Mouse (Mus musculus): ENCODE results near the gene Cryz. TPM values are rescaled to one million over a fixed set of nuclear protein-coding genes. Genes with fewer than 3 reads are reported as not detected.

Gene Cryz
- total RNA-seq, 2 experiments from 2014 or later, result 20.5 to 23.2 TPM

DNA sequence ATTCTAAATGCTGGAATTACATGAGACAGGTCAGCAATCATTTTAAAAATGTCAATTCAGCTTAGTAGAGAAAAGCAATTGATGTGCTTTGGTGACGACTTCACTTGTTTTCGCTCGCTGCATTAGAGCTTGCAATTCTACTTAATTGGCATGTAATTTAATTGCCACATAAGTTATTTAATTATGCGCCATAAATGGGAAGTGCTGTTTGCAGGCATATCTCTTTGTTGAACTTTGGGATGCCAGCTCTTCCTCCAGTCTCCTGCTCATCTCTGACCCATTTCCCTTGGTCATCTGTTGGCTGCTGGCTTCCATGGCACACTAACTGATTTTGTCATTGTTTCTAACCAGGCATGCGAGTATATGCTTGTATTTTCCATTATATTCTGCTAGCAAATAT, 36.6 kb downstream of the Cryz start:
- DNase-seq (ENCODE audit: low spot score in 2 of 2), result no peak
- Histone ChIP-seq H3K4me3 (no peak overlapping the region), H3K27ac (no peak overlapping the region)
- TF ChIP-seq CTCF (conservative IDR thresholded peaks at IDR 0.05), result no peak

DNA sequence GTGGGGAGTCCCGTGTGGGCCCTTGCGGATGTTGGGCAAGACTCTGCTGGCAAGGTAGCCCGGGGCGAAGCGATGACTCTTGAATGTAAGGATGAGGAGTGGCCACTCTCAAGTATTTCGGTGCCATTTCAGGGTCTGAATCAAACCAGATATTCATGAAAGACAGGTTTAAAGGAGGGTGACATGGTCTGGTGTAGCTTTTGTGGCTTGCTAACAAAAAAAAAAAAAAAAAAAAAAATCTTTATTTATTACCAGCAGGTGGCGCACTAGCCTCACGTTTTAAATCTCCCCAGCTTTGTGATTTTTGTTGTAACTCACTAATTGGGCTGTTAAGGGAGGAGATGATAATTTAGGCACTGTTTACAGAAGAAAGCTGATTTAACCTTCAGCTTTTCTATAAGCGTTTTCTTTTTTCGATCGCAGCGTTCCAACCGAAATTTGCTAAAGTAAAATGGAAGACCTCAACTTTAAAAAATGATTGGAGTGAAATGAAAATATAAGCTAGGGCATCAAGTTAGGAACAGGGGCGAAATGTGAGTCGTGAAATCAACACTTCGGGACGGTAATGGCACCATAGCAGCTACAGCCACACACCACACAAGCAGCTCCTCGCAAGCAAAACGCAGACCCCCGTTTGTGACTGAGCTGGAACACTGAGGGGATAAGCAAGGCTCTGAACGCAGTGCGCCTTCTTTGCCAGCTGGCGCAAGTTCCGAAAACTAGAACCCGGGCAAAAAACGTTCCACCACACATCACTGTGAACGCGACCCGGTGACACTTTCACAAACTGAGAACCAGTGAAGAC, 50.3 kb downstream of the Cryz start:
- TF ChIP-seq CTCF (conservative IDR thresholded peaks at IDR 0.05), result peak; percentile 78
- H3K4me3 ChIP-seq, result peak overlapping the region; percentile 57
- H3K27ac ChIP-seq, result peak overlapping the region; percentile 76
- peak in 1 of 2 experiments; percentile 23 for DNase-seq (ENCODE audit: low spot score in 2 of 2)

DNA sequence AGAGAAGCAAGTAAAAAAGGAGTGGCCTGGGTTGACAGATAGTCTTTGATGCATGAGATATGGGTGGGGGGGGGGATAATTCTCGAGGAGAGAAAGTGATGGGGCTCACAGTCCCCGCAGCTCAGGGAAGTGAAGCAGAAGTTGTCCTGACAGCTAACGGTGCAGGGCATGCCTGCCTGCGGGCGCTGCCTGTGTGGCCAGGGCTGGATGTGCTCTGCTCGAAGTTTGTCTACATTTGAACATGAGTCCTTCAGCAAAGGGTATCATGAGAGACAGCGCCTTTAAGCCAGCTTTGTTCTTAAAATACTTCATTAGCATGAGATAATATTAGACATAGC, 50.9 kb downstream of the Cryz start:
- TF ChIP-seq CTCF (conservative IDR thresholded peaks at IDR 0.05), result no peak
- Histone ChIP-seq H3K4me3 (peak overlapping the region; percentile 57), H3K27ac (peak overlapping the region; percentile 76)
- no peak for DNase-seq (ENCODE audit: low spot score in 2 of 2)

DNA sequence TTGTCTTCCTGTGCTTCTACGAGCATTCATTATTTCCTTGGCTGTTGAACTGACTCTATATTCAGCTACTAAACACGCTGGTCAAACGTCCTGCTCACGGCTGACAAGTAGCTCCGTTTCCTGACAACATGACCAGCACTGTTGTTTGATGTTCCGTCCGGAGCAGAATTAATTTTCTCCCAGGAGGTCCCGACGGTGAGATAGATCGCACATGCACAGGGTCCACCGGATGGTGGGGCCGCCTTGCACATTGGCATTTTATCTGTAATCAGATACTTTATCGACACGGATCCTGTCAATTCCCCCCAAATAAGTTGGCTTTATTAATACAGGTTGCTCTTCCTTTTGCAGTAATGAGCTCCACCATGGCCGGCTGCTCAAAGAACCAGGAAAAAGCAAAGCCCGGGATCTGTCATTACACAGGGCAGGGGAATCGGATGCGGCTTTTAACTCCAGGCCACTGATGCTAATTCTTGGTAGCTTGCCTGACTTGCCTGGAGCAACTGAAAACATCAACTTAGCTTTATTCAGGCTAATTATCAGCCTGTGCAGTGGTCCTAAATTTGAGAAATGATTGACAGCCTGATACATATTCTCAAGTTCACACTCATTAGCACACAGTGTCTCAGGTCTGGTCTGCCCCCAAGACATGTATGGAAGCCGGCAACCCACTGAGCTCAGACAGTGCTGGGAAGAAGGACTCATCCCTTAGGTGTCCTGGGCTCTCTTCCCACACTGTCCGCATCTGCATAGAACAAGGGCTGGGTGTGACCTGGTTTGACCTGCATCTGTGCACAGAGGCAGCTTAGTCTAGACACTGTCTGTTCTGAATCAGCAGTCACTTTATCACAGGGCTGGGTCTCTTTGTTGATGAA, 53.1 kb downstream of the Cryz start:
- Histone ChIP-seq H3K27ac (no peak overlapping the region), H3K4me3 (no peak overlapping the region)
- no peak for TF ChIP-seq CTCF (conservative IDR thresholded peaks at IDR 0.05)
- no peak for DNase-seq (ENCODE audit: low spot score in 2 of 2)

DNA sequence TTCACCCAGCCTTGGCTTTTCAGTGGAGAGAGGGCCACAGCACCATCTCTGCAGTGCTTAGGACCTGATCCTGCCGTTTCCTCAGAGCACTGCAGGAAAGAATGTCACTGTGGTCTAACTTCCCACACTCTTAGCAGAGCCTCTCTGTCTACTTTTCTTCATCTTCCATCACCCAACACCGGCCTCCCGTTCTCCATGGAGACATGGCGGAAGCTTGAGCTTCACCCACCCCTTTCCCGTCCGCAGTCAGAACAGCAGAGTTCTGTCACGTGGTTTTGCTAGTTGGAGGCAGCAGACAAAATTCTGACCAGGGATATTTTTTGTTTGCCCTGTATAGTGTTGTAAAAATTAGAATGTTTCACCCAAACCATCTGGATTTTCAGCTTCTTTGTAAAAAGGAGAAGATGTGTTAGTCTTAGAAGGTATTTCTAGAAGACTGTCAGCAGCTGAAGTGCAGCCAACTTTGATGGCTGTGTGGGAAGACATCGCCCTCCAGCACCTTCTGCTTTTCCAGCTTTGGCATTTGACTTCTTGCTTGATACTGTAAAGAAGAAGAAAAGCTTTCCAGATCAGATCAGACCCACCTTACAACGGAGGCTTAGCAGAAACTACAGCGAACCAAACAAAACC, 54.8 kb downstream of the Cryz start:
- no peak for TF ChIP-seq CTCF (conservative IDR thresholded peaks at IDR 0.05)
- DNase-seq (ENCODE audit: low spot score in 2 of 2), result no peak
- Histone ChIP-seq H3K4me3 (no peak overlapping the region), H3K27ac (0 out of 2 replicates have a peak overlapping the region, but pooled peaks have one; percentile 3)

DNA sequence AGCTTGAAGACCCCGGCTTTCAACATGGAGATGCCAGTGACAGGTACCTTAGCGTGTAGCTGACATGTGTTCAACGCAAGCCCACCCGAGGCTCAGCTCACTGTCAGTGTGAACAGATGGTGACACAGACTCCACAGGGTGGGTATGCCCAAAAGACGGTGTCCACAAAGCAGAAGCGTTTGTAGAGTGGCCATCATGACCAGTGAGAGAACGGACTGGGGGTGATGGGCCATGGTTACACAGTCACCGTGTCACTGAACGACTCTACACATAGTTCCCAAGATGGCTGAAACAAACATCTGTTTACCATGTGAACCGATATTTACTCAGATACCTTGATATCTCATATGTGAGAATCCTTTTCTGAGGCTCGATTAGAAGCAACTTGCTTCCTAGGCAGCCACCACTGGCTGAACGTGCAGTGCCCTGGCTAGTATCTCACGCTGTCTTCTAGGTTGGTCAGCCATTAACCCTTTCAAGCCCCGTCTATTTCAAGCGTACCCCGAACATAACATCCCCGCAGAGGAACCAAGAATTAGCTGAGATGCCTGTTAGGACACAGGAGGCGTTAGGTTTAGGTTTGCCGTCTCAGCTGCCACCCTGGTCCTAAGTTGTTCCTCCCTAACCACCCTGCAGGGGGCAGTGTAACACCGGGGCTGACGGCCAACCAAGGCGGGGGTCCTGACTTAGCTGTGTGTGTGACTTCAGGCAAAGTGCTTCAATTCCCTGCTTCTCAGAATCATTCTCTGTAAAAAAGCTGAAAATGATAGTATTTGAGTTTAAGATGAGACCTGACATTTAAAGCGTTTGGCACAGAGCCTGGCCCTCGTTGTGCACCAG, 56.3 kb downstream of the Cryz start:
- peak; percentile 74 to 91 for DNase-seq (ENCODE audit: low spot score in 2 of 2)
- TF ChIP-seq CTCF (conservative IDR thresholded peaks at IDR 0.05), result peak; percentile 92
- peak overlapping the region; percentile 2; the same call in 1 of the 2 replicates for H3K27ac ChIP-seq

DNA sequence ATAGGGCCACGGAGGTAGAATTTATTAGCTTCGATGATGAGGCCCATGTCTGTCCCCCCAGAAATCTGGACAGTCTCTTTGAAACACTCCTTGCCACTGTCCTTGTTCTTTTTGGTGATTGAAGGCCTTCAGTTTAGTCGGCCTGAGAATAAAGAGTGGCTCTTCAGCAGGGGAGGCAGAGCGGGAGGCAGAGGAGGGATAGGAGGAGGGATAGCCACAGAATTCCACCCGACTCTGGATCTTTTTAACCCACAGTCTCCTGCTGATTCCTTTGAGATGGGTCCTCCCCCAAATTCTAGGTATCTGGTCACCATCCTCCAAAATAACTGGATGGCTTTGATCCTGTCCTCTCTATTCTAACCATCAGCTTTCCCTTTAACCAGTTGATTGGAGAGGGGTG, 56.9 kb downstream of the Cryz start:
- peak overlapping the region; percentile 15; the same call in 1 of the 2 replicates for H3K4me3 ChIP-seq
- H3K27ac ChIP-seq, result peak overlapping the region; percentile 2; the same call in 1 of the 2 replicates
- TF ChIP-seq CTCF (conservative IDR thresholded peaks at IDR 0.05), result no peak
- DNase-seq (ENCODE audit: low spot score in 2 of 2), result no peak

More for the DNA sequence above, 56.3 kb downstream of the Cryz start:
- H3K4me3 ChIP-seq, result peak overlapping the region; percentile 15; the same call in 1 of the 2 replicates

DNA sequence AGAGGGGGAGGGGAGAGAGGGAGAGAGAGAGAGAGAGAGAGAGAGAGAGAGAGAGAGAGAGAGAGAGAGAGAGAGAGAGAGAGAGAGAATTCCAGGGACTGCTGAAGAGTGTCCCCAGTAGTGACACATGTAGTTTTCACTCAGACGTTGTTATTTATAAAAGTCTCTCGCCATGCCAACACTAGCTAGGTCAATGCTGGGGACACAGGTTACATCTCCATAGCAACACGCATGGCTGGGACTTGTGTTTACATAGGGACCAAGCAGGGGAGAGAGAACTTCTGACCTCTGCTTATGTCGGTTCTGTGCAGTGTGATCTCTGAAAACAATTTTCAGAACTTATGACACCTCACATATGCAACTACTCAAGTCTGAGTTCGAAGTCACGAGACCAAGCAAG, 57.8 kb downstream of the Cryz start:
- H3K27ac ChIP-seq, result no peak overlapping the region
- TF ChIP-seq CTCF (conservative IDR thresholded peaks at IDR 0.05), result no peak
- no peak for DNase-seq (ENCODE audit: low spot score in 2 of 2)
- H3K4me3 ChIP-seq, result no peak overlapping the region

DNA sequence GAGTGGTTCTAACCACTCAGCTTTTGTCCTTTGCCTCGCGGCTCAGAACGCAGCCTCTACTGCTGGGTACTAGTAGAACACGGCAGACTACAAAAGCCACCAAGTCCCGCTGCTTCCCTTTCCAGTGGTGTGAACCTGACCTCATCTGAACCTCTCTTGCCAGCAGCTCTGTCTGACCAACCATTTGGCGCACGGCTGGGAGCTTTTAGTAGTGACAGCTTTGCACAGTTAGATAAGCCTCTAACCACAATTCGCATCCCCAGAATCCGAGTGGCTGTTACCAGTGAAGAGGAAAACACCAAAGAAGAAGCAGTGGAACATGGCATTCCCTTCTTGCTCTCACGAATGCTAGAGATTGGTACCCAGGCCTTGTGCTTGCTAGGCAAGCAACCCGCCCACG, 58.4 kb downstream of the Cryz start:
- no peak for DNase-seq (ENCODE audit: low spot score in 2 of 2)
- H3K4me3 ChIP-seq, result no peak overlapping the region
- H3K27ac ChIP-seq, result no peak overlapping the region
- TF ChIP-seq CTCF (conservative IDR thresholded peaks at IDR 0.05), result no peak

DNA sequence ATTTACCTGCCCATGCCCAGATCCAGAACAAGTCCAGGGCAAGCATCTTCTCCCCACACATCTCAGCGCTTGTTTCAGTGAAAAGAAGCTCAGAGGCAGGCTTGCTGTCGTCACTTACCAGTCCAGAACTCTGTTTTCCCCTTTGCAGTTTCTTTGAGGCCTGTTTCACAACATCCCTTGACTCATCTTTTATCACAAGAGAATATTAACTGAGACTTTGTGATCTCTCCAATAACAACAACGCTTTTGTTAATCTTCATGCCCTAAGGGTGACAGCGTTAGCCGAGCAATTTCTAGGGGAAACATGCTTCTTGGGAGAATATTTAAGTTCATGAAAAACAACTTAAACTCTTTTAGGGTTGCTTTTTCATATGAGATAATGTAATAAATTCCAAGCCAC, 59.2 kb downstream of the Cryz start:
- DNase-seq (ENCODE audit: low spot score in 2 of 2), result no peak
- Histone ChIP-seq H3K27ac (no peak overlapping the region), H3K4me3 (no peak overlapping the region)
- TF ChIP-seq CTCF (conservative IDR thresholded peaks at IDR 0.05), result no peak

DNA sequence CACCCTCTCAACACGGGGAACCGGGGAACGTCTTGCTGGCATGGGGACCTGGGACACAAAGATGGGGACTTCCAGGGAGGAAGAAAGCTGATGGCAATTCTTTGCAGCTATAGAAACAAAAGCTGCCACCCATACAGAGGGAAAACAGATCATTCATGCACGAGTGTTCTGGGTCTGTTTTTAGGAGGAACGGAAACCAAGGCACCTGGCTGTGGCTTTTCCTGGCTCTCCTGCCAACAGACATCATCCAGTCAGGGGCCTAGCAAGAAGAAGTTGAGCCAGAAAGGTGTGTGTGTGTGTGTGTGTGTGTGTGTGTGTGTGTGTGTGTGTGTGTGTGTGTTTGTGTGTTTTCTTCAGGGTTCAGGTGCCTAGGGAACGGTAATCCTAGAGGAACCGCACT, 67.0 kb downstream of the Cryz start, which contains the start of gene Erich3:
Gene Erich3, plus strand, starts transcription at position 315 of the 400 bp plus-strand sequence.
- no peak for TF ChIP-seq CTCF (conservative IDR thresholded peaks at IDR 0.05)
- peak within 1 kb of the TSS; percentile 97 for H3K27ac ChIP-seq
- peak within 1 kb of the TSS; percentile 65 for H3K4me3 ChIP-seq
- DNase-seq (ENCODE audit: low spot score in 2 of 2), result no peak

DNA sequence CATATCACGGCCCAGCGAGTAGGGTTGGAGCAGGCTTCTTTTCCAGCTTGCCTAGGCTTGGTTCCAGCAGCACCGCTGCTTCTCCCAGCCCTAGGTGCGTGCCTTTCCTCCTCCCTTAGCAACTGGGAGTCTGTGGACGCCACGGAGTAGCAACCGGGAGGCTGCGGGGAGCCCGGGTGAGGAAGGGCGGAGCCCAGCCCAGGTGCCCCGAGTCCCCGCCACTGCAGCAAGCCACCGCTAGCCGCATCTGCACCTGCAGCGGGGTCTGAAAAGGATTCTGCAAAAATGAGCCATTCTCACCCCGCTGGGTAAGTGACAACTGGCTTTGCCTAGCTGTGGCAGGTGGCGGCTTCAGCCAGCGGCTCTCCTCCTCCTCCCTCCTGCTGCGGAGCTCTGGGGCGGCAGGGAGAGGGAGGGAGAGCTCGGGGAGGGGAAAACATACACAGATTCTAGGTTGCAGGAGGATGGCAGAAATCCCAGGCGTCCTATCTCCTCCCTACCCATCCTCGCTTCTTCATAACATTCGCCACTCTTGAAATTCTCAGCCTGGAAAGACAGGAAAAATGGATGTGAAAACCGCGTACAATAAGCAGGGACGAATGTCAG, 67.6 kb downstream of the Cryz start:
- peak overlapping the region; percentile 65 for H3K4me3 ChIP-seq
- peak overlapping the region; percentile 97 for H3K27ac ChIP-seq
- peak; percentile 67 to 80 for DNase-seq (ENCODE audit: low spot score in 2 of 2)
- no peak for TF ChIP-seq CTCF (conservative IDR thresholded peaks at IDR 0.05)
